Mouse (Mus musculus): ENCODE data around the gene Tspan11.

Gene Tspan11

GRCm38 (mm10) chr6:127887511-127888421 is at the start of gene Tspan11:
Tspan11 (plus strand) TSS chr6:127887589.
- peak; percentile 39 for DNase-seq (ENCODE audit: low spot score)

DNA sequence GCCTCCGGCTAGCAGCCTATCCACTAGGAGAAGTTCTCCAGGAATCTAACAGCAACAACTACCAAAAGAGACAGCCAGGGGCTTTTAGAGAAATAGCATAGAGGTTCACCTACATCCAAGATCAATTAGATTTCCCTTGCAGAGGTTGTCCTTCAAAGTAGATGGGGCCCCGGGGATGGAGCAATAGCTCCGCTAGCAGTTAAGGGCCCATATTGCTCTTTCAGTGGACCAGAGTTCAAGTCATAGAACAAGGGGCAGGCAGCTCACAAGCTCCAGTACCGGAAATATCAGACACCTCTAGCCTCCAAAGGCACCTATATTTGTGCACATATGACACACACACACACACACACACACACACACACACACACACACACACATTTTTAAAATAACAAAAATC is 49.5 kb upstream of the Tspan11 start:
- DNase-seq (ENCODE audit: low spot score), result no peak

DNA sequence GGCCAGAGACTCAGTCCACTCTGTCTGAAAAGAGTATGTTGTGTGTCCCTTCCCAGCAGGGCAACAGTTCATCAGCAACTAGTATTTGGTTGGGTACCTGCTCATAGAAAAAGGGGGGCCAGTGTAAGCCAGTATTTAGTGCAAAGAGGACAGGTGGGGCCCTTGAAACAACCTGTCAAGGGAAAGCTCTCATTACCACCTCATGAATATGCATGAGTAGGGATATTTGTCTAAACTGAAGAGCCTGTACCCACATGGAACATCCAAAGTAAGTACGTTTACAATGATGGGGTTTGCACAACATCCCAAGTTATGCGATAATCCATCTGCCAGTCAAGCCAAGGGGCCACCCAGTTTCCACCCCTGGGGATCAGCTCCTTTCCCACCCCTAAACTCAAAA is 47.9 kb upstream of the Tspan11 start:
- no peak for DNase-seq (ENCODE audit: low spot score)

- DNase-seq (ENCODE audit: low spot score), result no peak
Observed at GRCm38 (mm10) chr6:127840171-127840570, 47.2 kb upstream of the Tspan11 start.

- no peak for DNase-seq (ENCODE audit: low spot score)
Observed at GRCm38 (mm10) chr6:127841326-127841725, 46.1 kb upstream of the Tspan11 start.

- no peak for DNase-seq (ENCODE audit: low spot score)
Observed at GRCm38 (mm10) chr6:127846521-127846920, 40.9 kb upstream of the Tspan11 start.

GRCm38 (mm10) chr6:127849496-127849895 is 37.9 kb upstream of the Tspan11 start:
- peak; percentile 38 for DNase-seq (ENCODE audit: low spot score)

DNA sequence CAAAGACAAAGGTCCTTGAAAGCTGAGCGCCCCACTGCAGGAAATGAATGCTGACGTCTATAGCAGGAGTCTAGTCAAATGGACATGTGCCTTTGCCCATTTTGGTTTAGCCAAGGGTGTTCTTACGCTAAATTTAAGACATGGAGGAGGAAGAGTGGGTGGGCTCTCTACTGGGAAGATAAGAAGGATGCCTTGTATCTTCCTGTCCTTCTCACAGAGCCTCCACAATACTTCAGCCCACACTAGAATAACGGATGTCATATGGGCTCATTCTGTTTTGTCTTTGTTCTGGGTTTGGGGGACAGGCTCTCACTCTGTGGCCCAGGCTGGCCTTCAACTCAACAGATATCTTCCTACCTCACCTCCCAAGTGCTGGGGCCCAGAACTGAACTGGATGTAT is 35.8 kb upstream of the Tspan11 start:
- no peak for DNase-seq (ENCODE audit: low spot score)

DNA sequence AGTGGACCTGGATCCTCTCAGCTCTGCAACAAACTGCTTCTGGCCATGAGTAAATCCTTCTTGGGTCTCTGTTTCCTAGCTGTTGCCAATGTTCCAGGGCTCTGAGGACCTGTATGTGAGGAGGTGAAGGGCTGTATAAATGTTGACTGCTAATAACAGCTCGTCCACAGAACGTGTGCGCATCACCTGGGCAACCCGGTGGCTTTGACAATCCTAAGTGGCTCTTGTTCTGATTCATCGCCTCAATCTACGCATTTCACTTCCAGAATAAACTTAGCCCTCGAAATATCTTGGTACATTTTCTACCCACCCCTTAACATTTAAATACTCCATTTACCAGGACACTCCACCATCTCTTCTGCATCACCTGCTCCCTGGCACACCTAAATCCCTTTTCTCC is 34.1 kb upstream of the Tspan11 start:
- DNase-seq (ENCODE audit: low spot score), result peak; percentile 79

DNA sequence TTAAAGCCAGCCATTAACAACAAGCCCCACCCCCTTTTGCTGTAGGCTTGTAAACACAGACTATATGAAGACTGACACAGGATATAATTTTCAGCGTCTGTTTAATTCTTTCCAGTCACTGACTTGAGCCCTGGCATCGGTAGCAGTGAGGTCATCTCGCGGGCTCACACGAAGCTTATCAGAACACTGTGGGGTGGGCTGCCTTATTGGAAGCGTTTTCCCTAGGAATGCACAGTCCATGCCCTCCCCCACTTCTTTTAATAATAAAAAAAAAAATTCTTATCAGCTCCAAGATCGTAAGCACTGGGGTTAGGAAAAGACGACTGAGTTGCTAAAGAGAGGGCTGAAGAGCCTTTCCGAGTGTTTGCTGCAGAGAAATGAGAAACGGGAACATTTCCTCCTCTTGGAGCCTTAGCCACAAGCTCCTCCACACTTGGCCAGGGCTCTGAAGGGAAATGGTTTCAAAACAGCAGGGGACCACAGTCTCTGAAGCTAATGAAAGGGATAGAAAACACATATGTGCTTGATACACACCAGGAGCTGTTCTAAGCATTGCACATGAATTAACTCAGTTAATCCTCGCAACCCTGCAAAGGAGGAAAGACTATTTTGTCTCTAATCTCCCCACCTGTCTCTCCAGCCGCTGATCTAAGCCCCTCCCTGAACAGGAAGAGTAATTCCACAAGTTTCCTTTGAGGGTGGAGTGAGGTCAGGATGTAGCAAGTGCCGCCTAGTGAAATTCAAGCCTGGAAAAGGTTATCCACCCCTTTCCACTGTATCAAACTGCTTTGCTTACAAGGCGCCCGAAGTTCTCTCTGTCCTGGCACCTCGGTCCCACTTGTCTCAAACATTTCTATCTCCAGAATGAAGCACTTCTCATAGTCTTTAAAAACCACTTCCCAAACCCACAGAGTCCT is 33.4 kb upstream of the Tspan11 start:
- peak; percentile 82 for DNase-seq (ENCODE audit: low spot score)

GRCm38 (mm10) chr6:127854688-127855013 is 32.7 kb upstream of the Tspan11 start:
- no peak for DNase-seq (ENCODE audit: low spot score)

DNA sequence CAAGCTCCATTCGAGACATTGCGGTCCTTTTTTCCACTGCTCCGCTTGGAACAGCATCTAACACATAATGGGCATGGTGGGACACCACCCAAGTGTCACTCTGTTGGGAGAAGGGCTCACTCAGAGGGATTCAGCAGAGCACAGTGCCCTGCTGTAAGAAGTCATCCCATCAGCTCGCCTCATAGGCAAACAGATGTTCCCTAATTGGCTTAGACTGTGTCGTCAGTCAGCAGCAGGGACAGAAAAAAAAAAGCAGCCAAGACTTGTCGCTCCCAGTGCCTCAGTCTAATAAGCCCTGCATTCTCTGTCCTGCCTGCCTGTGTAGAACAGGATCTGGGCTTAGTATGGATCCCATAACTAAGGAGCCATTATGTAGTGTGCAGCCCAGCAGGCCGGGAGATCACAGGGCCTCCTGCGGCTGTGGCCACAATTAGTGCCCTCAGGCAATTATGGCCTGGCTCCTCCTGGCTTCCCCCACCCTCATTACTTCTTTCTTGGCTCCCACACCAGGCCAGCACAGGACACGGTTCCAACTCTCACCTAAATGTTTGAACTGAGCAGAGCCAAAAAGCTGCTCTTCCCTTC is 31.6 kb upstream of the Tspan11 start:
- DNase-seq (ENCODE audit: low spot score), result no peak

DNA sequence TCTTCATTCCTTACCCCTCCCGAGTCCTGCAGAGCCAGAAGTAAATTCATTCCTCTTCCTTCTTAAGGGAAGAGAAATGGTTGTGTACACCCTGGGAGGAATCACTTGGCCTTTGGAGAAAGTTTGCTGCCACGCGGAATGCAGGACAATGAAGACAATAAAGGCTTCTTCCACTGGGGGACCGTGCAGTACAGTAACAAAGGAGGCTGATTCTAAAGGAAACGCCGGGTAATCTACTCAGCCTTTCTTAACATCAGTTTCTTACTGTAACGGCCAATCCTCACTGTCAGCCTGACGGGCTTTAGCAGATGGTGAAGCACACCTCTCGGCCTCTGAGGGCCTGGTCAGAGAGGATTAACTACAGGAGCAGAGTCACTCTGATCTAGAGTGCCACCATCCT is 25.4 kb upstream of the Tspan11 start:
- DNase-seq (ENCODE audit: low spot score), result no peak

DNA sequence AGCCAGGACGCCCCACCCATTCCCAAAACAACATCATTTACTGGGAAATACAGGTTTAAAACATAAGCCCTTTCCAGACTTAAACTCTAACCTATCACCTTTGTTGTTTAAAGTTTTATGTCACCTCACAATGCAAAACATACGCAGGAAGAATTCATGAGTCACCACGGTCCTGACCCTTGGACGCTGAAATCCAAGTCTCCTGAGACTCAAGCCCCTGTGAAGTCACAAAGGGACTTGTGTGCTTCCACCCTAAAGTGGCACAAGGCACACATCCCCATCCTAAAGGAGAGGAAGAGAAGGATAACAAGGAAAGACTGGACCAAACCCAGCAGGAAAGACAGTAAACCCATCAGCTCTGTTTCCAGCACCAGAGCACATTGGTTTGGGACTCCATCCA is 22.0 kb upstream of the Tspan11 start:
- DNase-seq (ENCODE audit: low spot score), result no peak

DNA sequence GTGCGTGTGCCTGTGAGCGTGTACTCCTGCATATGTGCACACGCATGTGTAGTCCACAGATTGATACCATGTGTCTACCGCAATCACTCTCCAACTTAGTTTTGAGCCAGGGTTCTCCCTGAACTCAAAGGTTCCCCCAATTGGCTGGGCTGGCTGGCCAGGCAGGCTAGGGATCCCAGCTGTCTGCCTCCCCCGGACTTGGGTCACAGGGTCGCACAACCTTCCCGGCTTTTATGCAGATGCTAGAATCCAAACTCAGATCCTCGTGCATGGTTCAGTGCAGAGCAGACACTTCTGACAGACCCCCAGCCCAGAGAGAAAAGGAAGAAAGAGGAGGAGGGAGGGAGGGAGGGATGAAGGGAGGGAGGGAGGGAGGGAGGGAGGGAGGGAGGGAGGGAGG is 18.8 kb upstream of the Tspan11 start:
- no peak for DNase-seq (ENCODE audit: low spot score)

DNA sequence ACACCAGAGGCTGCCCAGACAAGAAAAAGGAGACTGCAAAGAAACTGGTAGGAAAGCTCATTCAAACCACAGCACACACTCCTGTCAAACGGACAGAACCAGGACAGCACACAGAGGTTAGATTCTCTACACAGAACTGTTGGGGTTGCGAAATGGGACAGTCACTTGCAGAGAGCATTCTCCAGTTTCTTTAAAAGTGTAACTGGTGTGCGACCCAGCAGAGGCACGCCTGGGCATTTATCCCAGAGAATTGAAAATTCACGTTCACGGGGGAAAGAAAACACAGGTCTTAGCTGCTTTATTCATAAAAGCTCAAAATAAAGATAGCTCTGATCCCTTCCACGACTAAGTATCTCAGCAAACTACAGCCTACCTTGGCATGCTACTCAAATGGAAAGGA is 18.3 kb upstream of the Tspan11 start:
- no peak for DNase-seq (ENCODE audit: low spot score)

GRCm38 (mm10) chr6:127870345-127871324 is 16.8 kb upstream of the Tspan11 start:
- no peak for DNase-seq (ENCODE audit: low spot score)

DNA sequence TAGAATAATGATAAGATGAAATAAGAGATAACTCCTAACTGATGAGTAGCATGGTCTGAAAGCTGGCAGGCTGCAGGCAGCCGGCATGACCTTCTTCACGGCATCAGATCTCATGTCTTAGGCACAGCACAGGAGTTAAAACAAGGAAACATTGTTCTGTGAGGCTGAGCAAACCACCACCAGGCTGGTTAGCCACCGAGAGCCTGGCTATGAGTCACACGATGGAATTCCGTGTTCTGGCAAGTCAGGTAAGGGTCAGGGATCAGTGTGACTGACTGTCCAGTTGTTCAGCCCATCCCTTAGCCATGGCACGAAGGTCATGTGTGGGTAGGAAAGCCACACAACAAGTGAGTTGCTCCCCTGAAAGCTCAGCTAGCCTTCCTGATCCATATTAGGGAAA is 16.0 kb upstream of the Tspan11 start:
- no peak for DNase-seq (ENCODE audit: low spot score)

- no peak for DNase-seq (ENCODE audit: low spot score)
Observed at GRCm38 (mm10) chr6:127872581-127872980, 14.8 kb upstream of the Tspan11 start.

GRCm38 (mm10) chr6:127875883-127876282 is 11.5 kb upstream of the Tspan11 start:
- DNase-seq (ENCODE audit: low spot score), result no peak

GRCm38 (mm10) chr6:127876436-127876835 is 11.0 kb upstream of the Tspan11 start:
- DNase-seq (ENCODE audit: low spot score), result no peak

All from lung, postnatal 25 days (tissue).